Mouse (Mus musculus): ENCODE measurements around the gene Akt2.

GRCm38 (mm10) chr7:27574124-27574880 is 17.1 kb upstream of the Akt2 start:
- TF ChIP-seq CTCF (IDR thresholded peaks at IDR 0.05; ENCODE audit: low read depth, low read length) (no peak), POLR2A (IDR thresholded peaks at IDR 0.05; ENCODE audit: borderline replicate concordance, low read depth, low read length) (no peak)

Measured in bone marrow macrophage, adult 2 months (primary cell).